Mouse (Mus musculus) erythroblast, embryonic 14.5 days (primary cell): ENCODE measurements around the gene Trak1.

ENCODE experiments used
- GATA1 ChIP-seq: IDR thresholded peaks from 2 replicates; pipeline ENCODE4 v1.6.1; 2012; ENCODE audit warnings: low read length, inconsistent platforms, mixed read lengths
- TAL1 ChIP-seq: IDR thresholded peaks from 3 replicates; pipeline ENCODE4 v1.6.1; 2012; ENCODE audit warnings: low read length, inconsistent platforms, mixed read lengths

DNA sequence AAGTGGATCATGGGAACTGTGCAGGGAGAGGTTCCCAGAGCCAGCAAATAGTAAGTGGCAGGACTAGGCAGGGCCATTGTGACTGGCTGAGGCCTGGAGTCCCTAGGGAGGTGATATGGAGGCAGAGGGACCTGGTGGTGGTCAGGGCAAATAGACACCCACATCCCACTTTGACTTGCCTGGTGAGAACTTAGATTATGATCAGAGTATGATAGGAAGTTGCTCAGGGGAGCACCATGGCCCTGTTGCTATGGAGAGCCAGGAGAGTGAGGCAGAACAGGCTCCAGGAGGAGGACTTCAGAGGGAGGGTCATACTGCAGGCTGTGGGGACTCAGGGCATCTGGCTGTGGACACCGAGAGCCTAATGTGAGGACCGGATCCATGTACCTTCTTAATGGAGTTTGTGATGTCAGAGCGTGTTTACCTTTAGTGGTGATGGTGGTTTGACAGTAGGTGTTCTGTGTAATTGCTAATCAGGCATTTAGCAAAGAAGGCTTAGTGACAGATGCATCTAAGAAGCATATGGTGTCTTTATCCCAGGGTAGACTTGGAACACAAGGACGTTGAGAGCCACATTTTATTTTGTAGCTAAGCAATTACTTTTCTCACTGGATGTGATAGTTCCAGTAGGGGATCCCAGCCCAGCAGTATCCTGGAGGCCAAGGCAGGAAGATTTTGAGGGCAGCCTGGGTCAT, 18.7 kb downstream of the Trak1 start:
- no peak for TF ChIP-seq TAL1
- no peak for TF ChIP-seq GATA1
